Mouse (Mus musculus) stomach, embryonic 16.5 days (tissue): Measurements from ENCODE around the gene Trio. TPM values are rescaled to one million over a fixed set of nuclear protein-coding genes. Genes with fewer than 3 reads are reported as not detected.
A peak's percentile ranks its signal among the peaks of the same experiment; 100 is the strongest.

Source experiments
- ATAC-seq: fragments of 200-750 bp; cut with Nextera tagmentation; 2 replicates; pipeline ENCODE4 v1.8.0; 2017; ENCODE audit warnings: moderate number of reproducible peaks, moderate TSS enrichment; ENCODE audit not compliant: insufficient read depth, low FRiP score
- H3K27ac ChIP-seq: fragments of 300-500 bp; sonication (generic); 2 replicates; pipeline ENCODE4 v1.5.1; 2014; ENCODE audit warnings: low read length
- H3K27me3 ChIP-seq: fragments of 300-500 bp; sonication (generic); 2 replicates; pipeline ENCODE4 v1.6.1; 2014; ENCODE audit warnings: low read length, control low read depth, mixed read lengths; ENCODE audit not compliant: control insufficient read depth, insufficient read depth
- H3K36me3 ChIP-seq: fragments of 300-500 bp; sonication (generic); 2 replicates; pipeline ENCODE4 v1.6.1; 2014; ENCODE audit warnings: low read length; ENCODE audit not compliant: control insufficient read depth, insufficient read depth
- H3K4me1 ChIP-seq: fragments of 300-500 bp; sonication (generic); 2 replicates; pipeline ENCODE4 v1.6.1; 2014; ENCODE audit warnings: low read length, control low read depth, mixed read lengths; ENCODE audit not compliant: control insufficient read depth, insufficient read depth
- H3K4me2 ChIP-seq: fragments of 300-500 bp; sonication (generic); 2 replicates; pipeline ENCODE4 v1.6.1; 2014; ENCODE audit warnings: low read depth, low read length, mixed read lengths
- H3K4me3 ChIP-seq: fragments of 300-500 bp; sonication (generic); replicated peaks from 2 replicates; pipeline ENCODE4 v1.5.1; 2014; ENCODE audit warnings: mild to moderate bottlenecking, low read length
- H3K9ac ChIP-seq: fragments of 300-500 bp; sonication (generic); 2 replicates; pipeline ENCODE4 v1.6.1; 2014; ENCODE audit warnings: low read length
- H3K9me3 ChIP-seq: fragments of 300-500 bp; sonication (generic); replicated peaks from 2 replicates; pipeline ENCODE4 v1.6.1; 2016; ENCODE audit warnings: low read length, control low read depth; ENCODE audit not compliant: control insufficient read depth
- WGBS: fragments of 180-500 bp; shearing (Covaris S2); extraction: QIAGEN DNeasy Blood & Tissue Kit; methylation state at CpG from one replicate; pipeline ENCODE4 v1.1.7; 2014; 5-methylcytosine and 5-hydroxymethylcytosine counted together
- polyA plus RNA-seq: library from polyadenylated mRNA; unstranded; fragments of >200 nt; fragmentation: Nextera tagmentation; extraction: Ambion mirVana; gene quantifications from 2 replicates; pipeline ENCODE4 v1.2.1, GENCODE M21; 2015

Trio gene
- polyA plus RNA-seq, 1 experiment from 2014 or later: 22.9 TPM

GRCm38 (mm10) chr15:27919540-27919939, 106.1 kb downstream of the Trio start:
- ATAC-seq: peak; percentile 54; the same call in 1 of the 2 replicates
- Histone ChIP-seq H3K27ac (no peak overlapping the region), H3K4me1 (peaks cover 11% of the 10 kb centered on the region), H3K36me3 (no peaks in the 10 kb centered on the region), H3K27me3 (no peaks in the 10 kb centered on the region), H3K9me3 (no peaks in the 10 kb centered on the region), H3K9ac (no peak overlapping the region), H3K4me2 (no peak overlapping the region), H3K4me3 (no peak overlapping the region)
- WGBS: 20% methylated on average over 5 of the region's 5 CpGs

GRCm38 (mm10) chr15:27918798-27919197, 106.8 kb downstream of the Trio start:
- Histone ChIP-seq H3K27ac (no peak overlapping the region), H3K9ac (no peak overlapping the region), H3K27me3 (no peaks in the 10 kb centered on the region), H3K4me3 (no peak overlapping the region), H3K9me3 (no peaks in the 10 kb centered on the region), H3K4me1 (peaks cover 6% of the 10 kb centered on the region; the same call in 1 of the 2 replicates), H3K36me3 (no peaks in the 10 kb centered on the region), H3K4me2 (no peak overlapping the region)
- ATAC-seq: no peak
- 72% methylated on average over 9 of the region's 9 CpGs for WGBS

- no peak for ATAC-seq
- no peak overlapping the region for H3K4me2 ChIP-seq
- no peak overlapping the region for H3K9ac ChIP-seq
These were observed 109.4 kb downstream of the Trio start for GRCm38 (mm10) chr15:27916204-27916603.

GRCm38 (mm10) chr15:27913013-27913412, 112.6 kb downstream of the Trio start:
- no peak overlapping the region for H3K4me2 ChIP-seq
- H3K4me1 ChIP-seq: peaks cover 8% of the 10 kb centered on the region; the same call in 1 of the 2 replicates
- H3K27ac ChIP-seq: no peak overlapping the region
- H3K9me3 ChIP-seq: no peaks in the 10 kb centered on the region
- no peak for ATAC-seq
- H3K4me3 ChIP-seq: no peak overlapping the region
- 0 out of 2 replicates have a peak overlapping the region, but pooled peaks have one; percentile 7 for H3K9ac ChIP-seq
- no peaks in the 10 kb centered on the region for H3K36me3 ChIP-seq
- H3K27me3 ChIP-seq: no peaks in the 10 kb centered on the region
- 52% methylated on average over 3 of the region's 3 CpGs for WGBS

More at GRCm38 (mm10) chr15:27916204-27916603, 109.4 kb downstream of the Trio start:
- no peaks in the 10 kb centered on the region for H3K36me3 ChIP-seq
- no peaks in the 10 kb centered on the region for H3K27me3 ChIP-seq
- no peaks in the 10 kb centered on the region for H3K9me3 ChIP-seq
- WGBS: 64% methylated on average over 4 of the region's 4 CpGs
- no peak overlapping the region for H3K27ac ChIP-seq
- H3K4me3 ChIP-seq: no peak overlapping the region
- peaks cover 5% of the 10 kb centered on the region; the same call in 1 of the 2 replicates for H3K4me1 ChIP-seq

- H3K4me1 ChIP-seq: peaks cover 17% of the 10 kb centered on the region; the same call in 1 of the 2 replicates
- 73% methylated on average over 9 of the region's 9 CpGs for WGBS
- H3K9ac ChIP-seq: no peak overlapping the region
- H3K9me3 ChIP-seq: no peaks in the 10 kb centered on the region
- no peak overlapping the region for H3K27ac ChIP-seq
- ATAC-seq: no peak
- H3K4me2 ChIP-seq: no peak overlapping the region
- H3K4me3 ChIP-seq: no peak overlapping the region
- H3K36me3 ChIP-seq: no peaks in the 10 kb centered on the region
- no peaks in the 10 kb centered on the region for H3K27me3 ChIP-seq
These were observed 114.5 kb downstream of the Trio start for GRCm38 (mm10) chr15:27911196-27911595.

- Histone ChIP-seq H3K36me3 (no peaks in the 10 kb centered on the region), H3K9me3 (no peaks in the 10 kb centered on the region), H3K4me2 (no peak overlapping the region), H3K4me1 (peaks cover 17% of the 10 kb centered on the region; the same call in 1 of the 2 replicates), H3K27ac (no peak overlapping the region), H3K27me3 (no peaks in the 10 kb centered on the region), H3K9ac (no peak overlapping the region), H3K4me3 (no peak overlapping the region)
- WGBS: 66% methylated on average over 7 of the region's 7 CpGs
- ATAC-seq: no peak
These were observed 115.5 kb downstream of the Trio start for GRCm38 (mm10) chr15:27910179-27910578.

GRCm38 (mm10) chr15:27907649-27908048, 118.0 kb downstream of the Trio start:
- Histone ChIP-seq H3K9ac (no peak overlapping the region), H3K4me2 (no peak overlapping the region), H3K9me3 (no peaks in the 10 kb centered on the region), H3K4me1 (peaks cover 12% of the 10 kb centered on the region; the same call in 1 of the 2 replicates), H3K27ac (no peak overlapping the region), H3K36me3 (no peaks in the 10 kb centered on the region), H3K4me3 (no peak overlapping the region), H3K27me3 (no peaks in the 10 kb centered on the region)
- 47% methylated on average over 5 of the region's 5 CpGs for WGBS
- ATAC-seq: no peak

GRCm38 (mm10) chr15:27906409-27906808, 119.2 kb downstream of the Trio start:
- Histone ChIP-seq H3K27me3 (no peaks in the 10 kb centered on the region), H3K27ac (no peak overlapping the region), H3K36me3 (peaks cover under 1% of the 10 kb centered on the region; the same call in 1 of the 2 replicates), H3K9me3 (no peaks in the 10 kb centered on the region), H3K4me1 (peaks cover 12% of the 10 kb centered on the region; the same call in 1 of the 2 replicates), H3K9ac (no peak overlapping the region), H3K4me2 (no peak overlapping the region), H3K4me3 (no peak overlapping the region)
- no peak for ATAC-seq
- WGBS: 65% methylated on average over 4 of the region's 4 CpGs

- Histone ChIP-seq H3K4me2 (no peak overlapping the region), H3K4me3 (no peak overlapping the region), H3K27ac (no peak overlapping the region), H3K4me1 (peaks cover 12% of the 10 kb centered on the region; the same call in 1 of the 2 replicates), H3K36me3 (peaks cover 7% of the 10 kb centered on the region; the same call in 1 of the 2 replicates), H3K9ac (no peak overlapping the region), H3K27me3 (no peaks in the 10 kb centered on the region), H3K9me3 (no peaks in the 10 kb centered on the region)
- WGBS: 80% methylated on average over 6 of the region's 6 CpGs
- ATAC-seq: no peak
These were observed 120.3 kb downstream of the Trio start for GRCm38 (mm10) chr15:27905341-27905740.
